Mouse (Mus musculus) megakaryocyte, embryonic 14.5 days (primary cell): ENCODE results near the gene Evpl. TPM values are rescaled to one million over a fixed set of nuclear protein-coding genes. Genes with fewer than 3 reads are reported as not detected.

Experiments used
- H3K27me3 ChIP-seq: replicated peaks from 2 replicates; pipeline ENCODE3; 2012; ENCODE audit warnings: inconsistent platforms
- H3K36me3 ChIP-seq: replicated peaks from 2 replicates; pipeline ENCODE3; 2012; ENCODE audit warnings: low read length, inconsistent platforms, mixed read lengths
- H3K4me1 ChIP-seq: 2 replicates; pipeline ENCODE4 v1.6.1; 2012; ENCODE audit warnings: inconsistent platforms
- H3K4me3 ChIP-seq: replicated peaks from 2 replicates; pipeline ENCODE3; 2012; ENCODE audit warnings: moderate library complexity, mild to moderate bottlenecking, inconsistent platforms
- H3K9me3 ChIP-seq: 2 replicates; pipeline ENCODE4 v1.6.1; 2012; ENCODE audit warnings: inconsistent platforms
- FLI1 ChIP-seq: IDR thresholded peaks from 2 replicates; pipeline ENCODE4 v1.6.1; 2012; ENCODE audit warnings: low read length, inconsistent platforms, mixed read lengths
- GATA1 ChIP-seq: IDR thresholded peaks from 3 replicates; pipeline ENCODE4 v1.6.1; 2012; ENCODE audit warnings: mixed read lengths, low read length, inconsistent platforms, borderline replicate concordance
- polyA plus RNA-seq: library from polyadenylated mRNA; stranded (reverse); fragments of >175 nt; gene quantifications from 2 replicates; pipeline ENCODE4 v1.2.3, GENCODE M21; 2012; ENCODE audit warnings: low replicate concordance; ENCODE audit not compliant: insufficient read depth

Evpl gene
- polyA plus RNA-seq, 1 experiment, result 0.34 TPM

- TF ChIP-seq FLI1 (no peak), GATA1 (no peak)
- Histone ChIP-seq H3K27me3 (no peaks in the 10 kb centered on the region), H3K9me3 (no peaks in the 10 kb centered on the region), H3K36me3 (peaks cover 93% of the 10 kb centered on the region), H3K4me3 (peak overlapping the region; percentile 24), H3K4me1 (peaks cover 63% of the 10 kb centered on the region)
Measured at GRCm38 (mm10) chr11:116255982-116256675, 18.3 kb upstream of the Evpl start.

GRCm38 (mm10) chr11:116255090-116255981 is 17.5 kb upstream of the Evpl start:
- Histone ChIP-seq H3K36me3 (peaks cover 93% of the 10 kb centered on the region), H3K4me3 (peak overlapping the region; percentile 86), H3K4me1 (peaks cover 59% of the 10 kb centered on the region)

GRCm38 (mm10) chr11:116254627-116255026 is 16.8 kb upstream of the Evpl start:
- no peaks in the 10 kb centered on the region for H3K9me3 ChIP-seq
- TF ChIP-seq FLI1, result no peak
- TF ChIP-seq GATA1, result no peak
- H3K27me3 ChIP-seq, result no peaks in the 10 kb centered on the region
- peaks cover 54% of the 10 kb centered on the region for H3K4me1 ChIP-seq
- peak overlapping the region; percentile 86 for H3K4me3 ChIP-seq
- peaks cover 93% of the 10 kb centered on the region for H3K36me3 ChIP-seq

More at GRCm38 (mm10) chr11:116255090-116255981, 17.5 kb upstream of the Evpl start:
- H3K9me3 ChIP-seq, result no peaks in the 10 kb centered on the region
- no peaks in the 10 kb centered on the region for H3K27me3 ChIP-seq
- TF ChIP-seq FLI1 (no peak), GATA1 (no peak)

- no peak overlapping the region for H3K4me3 ChIP-seq
- peaks cover 93% of the 10 kb centered on the region for H3K36me3 ChIP-seq
- H3K27me3 ChIP-seq, result no peaks in the 10 kb centered on the region
- peaks cover 49% of the 10 kb centered on the region for H3K4me1 ChIP-seq
- TF ChIP-seq FLI1 (no peak), GATA1 (no peak)
- H3K9me3 ChIP-seq, result no peaks in the 10 kb centered on the region
Measured at GRCm38 (mm10) chr11:116253076-116253600, 15.3 kb upstream of the Evpl start.

GRCm38 (mm10) chr11:116250898-116251297 is 13.0 kb upstream of the Evpl start:
- TF ChIP-seq GATA1 (no peak), FLI1 (no peak)
- H3K27me3 ChIP-seq, result no peaks in the 10 kb centered on the region
- peaks cover 27% of the 10 kb centered on the region for H3K4me1 ChIP-seq
- H3K4me3 ChIP-seq, result no peak overlapping the region
- peaks cover 98% of the 10 kb centered on the region for H3K36me3 ChIP-seq
- no peaks in the 10 kb centered on the region for H3K9me3 ChIP-seq

GRCm38 (mm10) chr11:116247502-116248222 is 9.8 kb upstream of the Evpl start:
- H3K4me1 ChIP-seq, result peaks cover 9% of the 10 kb centered on the region; the same call in 1 of the 2 replicates
- TF ChIP-seq GATA1, result no peak
- no peak for TF ChIP-seq FLI1
- peaks cover 100% of the 10 kb centered on the region for H3K36me3 ChIP-seq
- no peak overlapping the region for H3K4me3 ChIP-seq
- no peaks in the 10 kb centered on the region for H3K27me3 ChIP-seq
- no peaks in the 10 kb centered on the region for H3K9me3 ChIP-seq

GRCm38 (mm10) chr11:116245616-116246015 is 7.7 kb upstream of the Evpl start:
- Histone ChIP-seq H3K27me3 (no peaks in the 10 kb centered on the region), H3K4me1 (peaks cover 9% of the 10 kb centered on the region; the same call in 1 of the 2 replicates), H3K9me3 (no peaks in the 10 kb centered on the region), H3K4me3 (no peak overlapping the region), H3K36me3 (peaks cover 83% of the 10 kb centered on the region)
- TF ChIP-seq GATA1 (no peak), FLI1 (no peak)

GRCm38 (mm10) chr11:116244580-116244979 is 6.7 kb upstream of the Evpl start:
- peaks cover 72% of the 10 kb centered on the region for H3K36me3 ChIP-seq
- TF ChIP-seq FLI1 (no peak), GATA1 (no peak)
- peaks cover 3% of the 10 kb centered on the region for H3K27me3 ChIP-seq
- H3K9me3 ChIP-seq, result no peaks in the 10 kb centered on the region
- H3K4me1 ChIP-seq, result peaks cover 11% of the 10 kb centered on the region
- no peak overlapping the region for H3K4me3 ChIP-seq

GRCm38 (mm10) chr11:116241744-116242235 is 3.9 kb upstream of the Evpl start:
- Histone ChIP-seq H3K4me3 (no peak overlapping the region), H3K9me3 (no peaks in the 10 kb centered on the region), H3K4me1 (peaks cover 15% of the 10 kb centered on the region), H3K27me3 (peaks cover 26% of the 10 kb centered on the region), H3K36me3 (peaks cover 45% of the 10 kb centered on the region)
- TF ChIP-seq GATA1 (no peak), FLI1 (no peak)
